Mouse (Mus musculus): Measurements from ENCODE around the gene Hist2h2aa1.
"Not testable (repeated sequence)": the region's sequence is repeated elsewhere in the genome, so short reads cannot be mapped to it uniquely, and the experiment has no call there.

Gene Hist2h2aa1

GRCm38 (mm10) chr3:96230910-96231757, 14.2 kb upstream of the Hist2h2aa1 start:
- DNase-seq: no peak

GRCm38 (mm10) chr3:96231758-96232120, 13.6 kb upstream of the Hist2h2aa1 start:
- no peak for DNase-seq

GRCm38 (mm10) chr3:96234914-96235313, 10.4 kb upstream of the Hist2h2aa1 start:
- no peak for DNase-seq

DNA sequence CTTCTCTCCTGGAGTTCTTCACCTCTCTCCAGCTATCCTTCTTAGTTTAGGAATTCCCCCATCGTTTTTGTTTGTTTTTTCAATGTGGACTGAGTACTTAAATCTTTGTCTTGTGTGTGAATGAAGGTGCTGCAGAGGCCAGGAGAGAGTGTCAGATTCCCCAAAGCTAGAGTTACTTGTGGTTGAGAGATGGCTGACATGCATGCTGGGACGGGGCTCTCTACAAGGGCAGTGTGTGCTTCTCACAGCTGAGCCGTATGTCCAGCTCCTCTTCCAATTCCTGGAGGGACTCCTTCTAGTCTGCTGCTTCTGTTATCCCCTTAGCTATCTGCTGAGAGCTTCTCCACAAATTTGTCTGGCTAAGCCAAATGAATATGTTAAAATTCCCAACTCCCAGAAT, 9.5 kb upstream of the Hist2h2aa1 start:
- no peak for DNase-seq

DNA sequence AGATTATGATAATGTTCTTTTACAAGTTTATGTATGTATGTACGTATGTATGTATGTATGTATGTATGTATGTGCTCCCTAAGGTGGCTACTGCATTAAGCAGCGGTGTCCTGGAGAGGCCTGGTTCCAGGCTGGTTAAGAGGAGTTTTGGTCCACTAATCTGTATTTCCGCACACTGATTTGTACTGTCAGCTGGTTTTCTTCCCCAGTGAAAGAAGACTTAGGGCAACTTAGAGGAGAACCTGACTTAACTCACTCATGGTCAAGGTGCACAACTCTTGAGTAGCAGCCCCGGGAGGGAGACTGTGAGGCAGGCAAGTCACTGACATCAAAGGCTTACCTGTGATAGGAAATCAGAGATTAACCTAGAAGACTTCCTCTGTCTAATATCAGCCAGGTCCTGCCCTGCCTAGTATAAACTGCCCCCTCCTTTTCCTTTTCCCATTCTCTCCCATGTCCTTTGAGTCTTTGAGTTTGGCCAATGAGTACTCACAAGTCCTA, 8.4 kb upstream of the Hist2h2aa1 start:
- no peak for DNase-seq

DNA sequence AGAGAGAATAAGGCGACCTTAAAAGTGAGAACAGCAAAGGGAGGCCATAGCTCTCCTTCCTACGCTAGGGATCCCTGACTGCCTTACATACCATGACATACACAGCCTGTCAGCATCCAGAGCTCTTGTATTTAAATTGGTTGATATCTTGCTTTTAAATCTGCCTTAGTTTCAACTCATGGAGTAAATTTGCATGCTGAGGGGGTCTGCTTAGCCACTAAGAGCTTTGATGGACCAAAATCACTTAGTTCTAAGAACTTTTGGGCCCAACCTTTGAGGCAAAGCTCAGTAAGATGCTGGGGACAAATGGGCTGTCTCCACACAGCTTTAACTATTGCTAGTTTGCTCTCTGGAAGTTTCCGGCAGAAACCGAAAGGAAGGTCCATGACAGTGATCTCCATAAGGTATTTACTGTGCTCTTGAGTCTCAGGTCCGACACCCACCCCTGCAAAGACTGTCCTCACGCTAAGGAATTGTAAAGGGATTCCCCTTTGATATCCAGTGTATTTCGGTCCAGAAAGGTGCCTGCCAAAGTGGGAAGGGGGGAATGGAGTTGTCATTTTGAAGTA, 7.9 kb upstream of the Hist2h2aa1 start:
- DNase-seq: no peak

DNA sequence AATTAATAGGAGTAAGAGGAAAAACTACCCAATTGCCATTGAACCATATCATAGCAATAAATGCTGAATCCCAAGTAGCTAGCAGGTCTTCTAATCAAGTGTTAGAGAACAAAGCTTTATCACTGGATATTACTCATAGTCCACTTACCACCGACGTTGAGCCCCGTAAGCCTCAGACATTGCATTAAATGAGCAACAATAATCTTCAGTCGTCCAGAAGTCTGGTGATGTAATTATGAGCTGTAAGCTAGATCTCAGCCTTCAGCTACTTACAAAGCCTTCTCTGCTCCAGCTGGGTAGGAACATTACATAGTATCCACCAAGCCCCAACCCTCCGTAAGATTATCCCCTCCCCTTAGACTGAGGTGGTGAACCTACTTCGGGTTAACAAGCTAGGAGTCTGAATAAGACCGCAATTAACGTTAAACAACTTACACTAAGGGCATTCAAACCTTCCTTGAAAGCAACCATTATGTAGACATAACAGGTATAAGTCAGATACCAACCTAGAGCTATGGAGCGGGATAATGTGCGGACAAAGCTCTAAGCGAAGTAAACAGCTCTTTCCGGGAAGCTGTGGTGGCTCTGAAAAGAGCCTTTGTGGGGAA, 7.3 kb upstream of the Hist2h2aa1 start:
- no peak for DNase-seq

- peak; percentile 51 for DNase-seq
Measured at GRCm38 (mm10) chr3:96238954-96239793, 6.1 kb upstream of the Hist2h2aa1 start, which contains the start of gene Hist2h3c2. TSS of gene Hist2h3c2 (minus strand) at chr3:96239127.

DNA sequence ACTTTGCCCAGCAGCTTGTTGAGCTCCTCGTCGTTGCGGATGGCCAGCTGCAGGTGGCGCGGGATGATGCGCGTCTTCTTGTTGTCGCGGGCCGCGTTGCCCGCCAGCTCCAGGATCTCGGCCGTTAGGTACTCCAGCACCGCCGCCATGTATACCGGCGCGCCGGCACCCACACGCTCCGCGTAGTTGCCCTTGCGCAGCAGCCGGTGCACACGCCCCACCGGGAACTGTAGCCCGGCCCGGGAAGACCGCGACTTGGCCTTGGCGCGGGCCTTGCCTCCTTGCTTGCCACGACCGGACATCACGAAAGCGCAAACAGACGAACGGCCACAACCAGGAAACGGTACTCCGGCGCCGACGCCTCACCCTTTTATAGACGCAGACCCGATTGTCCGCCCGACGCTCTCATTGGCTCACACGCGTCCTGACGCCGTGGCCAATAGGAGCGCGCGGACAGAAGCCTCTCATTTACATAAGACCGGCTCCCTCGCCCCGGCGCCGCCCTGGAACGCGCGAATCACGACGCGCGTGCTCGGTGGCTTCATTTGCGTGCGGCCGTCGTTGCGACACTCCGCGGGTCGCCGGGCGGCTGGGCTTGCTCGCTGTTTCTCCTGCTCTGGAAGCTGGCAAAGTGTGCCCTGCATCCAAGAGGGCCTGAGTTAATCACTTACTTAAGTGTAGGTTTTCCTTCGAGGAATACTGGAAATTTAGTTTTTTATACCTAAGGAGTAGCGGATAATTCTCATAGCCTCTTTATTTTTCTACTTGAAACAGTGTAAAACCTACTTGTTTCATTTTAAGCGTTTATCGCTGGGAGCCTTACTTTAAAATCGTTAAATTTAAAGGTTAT, 5.1 kb upstream of the Hist2h2aa1 start, which contains the start of gene Hist2h2aa2:
Hist2h2aa2 (minus strand) TSS at position 328 of the 850 bp plus-strand sequence.
- peak; percentile 92 for DNase-seq

DNA sequence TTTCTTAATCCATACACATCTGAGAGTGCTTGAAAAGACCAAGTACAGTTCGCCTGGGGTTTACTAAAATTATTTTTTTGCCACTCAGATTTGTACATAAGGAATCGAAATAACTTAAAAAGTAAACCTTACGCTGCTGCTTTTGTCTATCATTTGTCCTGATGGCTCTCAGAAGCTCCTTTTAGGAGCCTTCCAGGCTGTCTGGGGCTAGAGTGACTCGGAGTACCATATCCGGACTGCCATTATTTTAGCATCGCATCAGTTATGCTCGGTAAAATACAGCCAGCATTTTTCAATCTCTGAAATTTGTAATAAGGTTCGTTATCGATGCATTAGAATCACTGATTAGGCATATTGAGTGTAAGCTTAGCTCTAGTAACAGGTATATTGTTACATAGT, 4.5 kb upstream of the Hist2h2aa1 start:
- no peak for DNase-seq

DNA sequence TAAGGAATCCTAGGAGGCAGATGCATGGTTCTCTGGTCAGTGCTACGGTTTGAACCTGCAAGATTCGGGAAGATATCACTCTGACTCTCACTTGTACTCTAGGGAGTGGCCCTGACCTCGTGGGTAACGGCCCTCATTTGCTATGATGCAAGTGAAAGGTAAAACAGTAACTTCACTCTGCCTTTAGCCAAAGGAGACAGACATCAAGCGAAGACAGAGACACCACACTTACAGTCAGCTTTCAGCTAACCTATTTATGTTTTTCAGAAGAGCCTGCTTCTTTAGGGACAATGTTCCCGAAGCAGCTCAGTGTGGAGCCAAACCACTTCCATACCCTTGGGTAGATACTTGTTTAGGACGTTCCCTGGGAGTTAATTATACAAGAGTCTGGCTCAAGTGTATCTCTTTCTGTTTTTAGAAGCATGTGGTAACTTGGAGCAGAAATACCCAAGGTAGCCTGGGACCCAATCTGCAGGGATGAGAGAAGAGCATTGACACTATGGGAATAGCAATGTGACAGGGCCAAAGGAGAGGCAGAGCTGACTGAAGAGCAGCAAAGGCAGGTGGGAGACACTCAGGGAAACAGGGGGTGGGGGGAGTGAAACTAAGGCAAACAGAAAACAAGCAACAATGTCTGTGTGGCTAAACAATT, 1.2 kb upstream of the Hist2h2aa1 start:
- no peak for DNase-seq

- not testable (repeated sequence) for DNase-seq
Measured at GRCm38 (mm10) chr3:96246018-96246417, 721 bp downstream of the Hist2h2aa1 start.

GRCm38 (mm10) chr3:96246427-96246856, 1.1 kb downstream of the Hist2h2aa1 start, which contains the start of gene Hist2h3c1:
TSS of gene Hist2h3c1 (plus strand) at chr3:96246685.
- DNase-seq: not testable (repeated sequence)

GRCm38 (mm10) chr3:96247356-96248140, 2.3 kb downstream of the Hist2h2aa1 start:
- no peak for DNase-seq

DNA sequence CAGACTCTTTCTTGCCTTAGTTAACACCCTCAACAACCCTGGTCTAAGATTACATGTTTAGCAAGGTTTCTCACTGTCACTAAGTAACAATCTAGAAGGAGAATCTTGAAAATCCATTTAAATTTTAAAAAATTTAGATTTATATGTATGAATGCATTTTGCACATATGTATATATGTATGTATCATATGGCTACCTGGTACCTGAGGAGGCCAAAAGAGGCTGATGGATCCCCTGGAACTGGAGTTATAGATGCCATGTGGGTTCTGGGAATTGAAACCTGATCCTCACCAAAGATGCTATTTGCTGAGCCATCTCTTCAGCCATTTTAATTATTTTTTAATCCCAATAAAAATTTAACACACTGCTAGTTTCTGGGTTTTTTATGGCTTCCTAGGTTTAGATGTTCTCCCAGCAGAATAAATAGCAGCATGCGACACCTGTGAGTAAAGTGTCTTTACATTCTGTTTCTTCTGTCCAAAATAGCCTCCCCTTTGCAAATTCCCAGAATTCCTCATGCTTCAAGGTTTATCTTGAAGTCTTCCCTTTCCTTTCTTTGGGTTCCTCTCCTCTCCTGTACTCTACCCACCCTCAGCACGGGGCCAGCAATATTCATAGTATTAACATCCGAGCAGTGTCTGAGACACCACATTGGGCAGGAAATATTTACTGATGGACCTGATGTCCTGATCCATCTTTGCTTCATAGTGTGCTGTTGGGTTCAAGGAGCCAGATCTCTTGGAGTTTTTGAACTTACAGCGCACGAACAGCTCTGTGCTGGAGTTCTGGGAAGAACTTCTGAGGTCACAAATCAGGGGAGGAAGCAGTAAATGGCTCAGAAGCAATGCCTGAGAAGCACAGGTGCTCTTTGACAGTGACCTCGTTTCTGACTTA, 3.1 kb downstream of the Hist2h2aa1 start:
- DNase-seq: no peak

GRCm38 (mm10) chr3:96249034-96249345, 3.7 kb downstream of the Hist2h2aa1 start:
- peak; percentile 58 for DNase-seq

GRCm38 (mm10) chr3:96250890-96251289, 5.6 kb downstream of the Hist2h2aa1 start:
- no peak for DNase-seq

DNA sequence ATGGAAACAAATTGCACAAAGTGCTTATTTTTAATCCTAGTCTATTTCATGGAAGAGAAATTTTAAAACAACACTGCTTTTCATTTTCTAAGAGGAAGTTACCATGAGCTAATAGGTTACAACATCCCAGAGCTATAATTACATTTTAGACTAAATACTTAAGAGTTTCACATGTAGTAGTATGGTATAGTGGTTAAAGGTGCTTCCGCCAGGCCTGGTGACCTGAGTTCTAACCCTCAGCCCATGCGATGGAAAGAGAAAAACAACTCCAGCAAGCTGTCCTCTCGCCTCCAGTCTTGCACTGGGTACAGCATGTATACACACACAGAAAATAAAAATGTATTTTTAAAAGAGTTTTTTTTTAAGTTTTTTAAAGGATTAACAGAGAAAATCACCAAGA, 6.5 kb downstream of the Hist2h2aa1 start:
- no peak for DNase-seq

GRCm38 (mm10) chr3:96254683-96255355, 9.5 kb downstream of the Hist2h2aa1 start:
- no peak for DNase-seq
